Mouse (Mus musculus): ENCODE data around the gene Nol12.
A peak's percentile ranks its signal among the peaks of the same experiment; 100 is the strongest.

GRCm38 (mm10) chr15:78900585-78901421, 33.9 kb upstream of the Nol12 start:
- TF ChIP-seq CTCF (IDR thresholded peaks at IDR 0.05), result no peak
- TF ChIP-seq POLR2A (IDR thresholded peaks at IDR 0.05; ENCODE audit: insufficient read depth, low read depth, low read length), result 0 out of 2 replicates have a peak, but pooled peaks have one; percentile 14
- TF ChIP-seq EP300 (IDR thresholded peaks at IDR 0.05; ENCODE audit: insufficient read depth, low read depth, low read length), result no peak

All from heart, adult 2 months (tissue).